Mouse (Mus musculus) megakaryocyte, embryonic 14.5 days (primary cell): ENCODE results near the gene Dnah11. TPM values are rescaled to one million over a fixed set of nuclear protein-coding genes. Genes with fewer than 3 reads are reported as not detected.
A peak's percentile ranks its signal among the peaks of the same experiment; 100 is the strongest.

Source experiments
- H3K27me3 ChIP-seq: replicated peaks from 2 replicates; pipeline ENCODE3; 2012; ENCODE audit warnings: inconsistent platforms
- H3K36me3 ChIP-seq: replicated peaks from 2 replicates; pipeline ENCODE3; 2012; ENCODE audit warnings: low read length, inconsistent platforms, mixed read lengths
- H3K4me1 ChIP-seq: 2 replicates; pipeline ENCODE4 v1.6.1; 2012; ENCODE audit warnings: inconsistent platforms
- H3K4me3 ChIP-seq: replicated peaks from 2 replicates; pipeline ENCODE3; 2012; ENCODE audit warnings: moderate library complexity, mild to moderate bottlenecking, inconsistent platforms
- H3K9me3 ChIP-seq: 2 replicates; pipeline ENCODE4 v1.6.1; 2012; ENCODE audit warnings: inconsistent platforms
- FLI1 ChIP-seq: IDR thresholded peaks from 2 replicates; pipeline ENCODE4 v1.6.1; 2012; ENCODE audit warnings: low read length, inconsistent platforms, mixed read lengths
- GATA1 ChIP-seq: IDR thresholded peaks from 3 replicates; pipeline ENCODE4 v1.6.1; 2012; ENCODE audit warnings: mixed read lengths, low read length, inconsistent platforms, borderline replicate concordance
- polyA plus RNA-seq: library from polyadenylated mRNA; stranded (reverse); fragments of >175 nt; gene quantifications from 2 replicates; pipeline ENCODE4 v1.2.3, GENCODE M21; 2012; ENCODE audit warnings: low replicate concordance; ENCODE audit not compliant: insufficient read depth

The Dnah11 gene
- polyA plus RNA-seq, 1 experiment, result 0.25 TPM

GRCm38 (mm10) chr12:118013872-118014271 lies 185.0 kb downstream of the Dnah11 start:
- no peak for TF ChIP-seq GATA1
- H3K4me3 ChIP-seq, result no peak overlapping the region
- H3K9me3 ChIP-seq, result no peaks in the 10 kb centered on the region
- peaks cover 16% of the 10 kb centered on the region for H3K4me1 ChIP-seq
- H3K36me3 ChIP-seq, result peaks cover 9% of the 10 kb centered on the region
- peaks cover 4% of the 10 kb centered on the region for H3K27me3 ChIP-seq

- Histone ChIP-seq H3K36me3 (peaks cover 4% of the 10 kb centered on the region), H3K4me3 (no peak overlapping the region), H3K9me3 (no peaks in the 10 kb centered on the region), H3K4me1 (peaks cover 8% of the 10 kb centered on the region), H3K27me3 (peaks cover 9% of the 10 kb centered on the region)
- TF ChIP-seq FLI1, result no peak
- no peak for TF ChIP-seq GATA1
These were observed 186.9 kb downstream of the Dnah11 start for GRCm38 (mm10) chr12:118011921-118012320.

- Histone ChIP-seq H3K9me3 (no peaks in the 10 kb centered on the region), H3K36me3 (no peaks in the 10 kb centered on the region), H3K27me3 (peaks cover 15% of the 10 kb centered on the region), H3K4me1 (peaks cover 32% of the 10 kb centered on the region), H3K4me3 (peak overlapping the region; percentile 72)
- TF ChIP-seq GATA1 (no peak), FLI1 (no peak)
These were observed 203.9 kb downstream of the Dnah11 start for GRCm38 (mm10) chr12:117994938-117995337.

- no peaks in the 10 kb centered on the region for H3K9me3 ChIP-seq
- TF ChIP-seq FLI1, result no peak
- no peak for TF ChIP-seq GATA1
These were observed 205.3 kb downstream of the Dnah11 start for GRCm38 (mm10) chr12:117993499-117993898.

GRCm38 (mm10) chr12:117989018-117989828 lies 209.6 kb downstream of the Dnah11 start:
- H3K4me1 ChIP-seq, result peaks cover 38% of the 10 kb centered on the region

More at GRCm38 (mm10) chr12:117993499-117993898, 205.3 kb downstream of the Dnah11 start:
- no peaks in the 10 kb centered on the region for H3K36me3 ChIP-seq
- peak overlapping the region; percentile 60 for H3K4me3 ChIP-seq
- peaks cover 12% of the 10 kb centered on the region for H3K27me3 ChIP-seq
- peaks cover 46% of the 10 kb centered on the region for H3K4me1 ChIP-seq

GRCm38 (mm10) chr12:117980315-117980714 lies 218.5 kb downstream of the Dnah11 start:
- H3K9me3 ChIP-seq, result no peaks in the 10 kb centered on the region
- no peaks in the 10 kb centered on the region for H3K36me3 ChIP-seq
- peaks cover 2% of the 10 kb centered on the region for H3K27me3 ChIP-seq
- no peak overlapping the region for H3K4me3 ChIP-seq
- no peak for TF ChIP-seq GATA1
- TF ChIP-seq FLI1, result no peak
- H3K4me1 ChIP-seq, result peaks cover 13% of the 10 kb centered on the region

More at GRCm38 (mm10) chr12:117989018-117989828, 209.6 kb downstream of the Dnah11 start:
- Histone ChIP-seq H3K36me3 (no peaks in the 10 kb centered on the region), H3K9me3 (no peaks in the 10 kb centered on the region), H3K4me3 (peak overlapping the region; percentile 44), H3K27me3 (peaks cover 11% of the 10 kb centered on the region)
- TF ChIP-seq GATA1 (no peak), FLI1 (no peak)

GRCm38 (mm10) chr12:117973712-117974111 lies 225.1 kb downstream of the Dnah11 start:
- H3K27me3 ChIP-seq, result no peaks in the 10 kb centered on the region
- H3K36me3 ChIP-seq, result no peaks in the 10 kb centered on the region
- no peak overlapping the region for H3K4me3 ChIP-seq
- no peaks in the 10 kb centered on the region for H3K9me3 ChIP-seq
- no peak for TF ChIP-seq GATA1
- no peak for TF ChIP-seq FLI1
- peaks cover 9% of the 10 kb centered on the region for H3K4me1 ChIP-seq

- no peaks in the 10 kb centered on the region for H3K9me3 ChIP-seq
- no peak for TF ChIP-seq GATA1
- no peak for TF ChIP-seq FLI1
These were observed 236.1 kb downstream of the Dnah11 start for GRCm38 (mm10) chr12:117962698-117963097.

GRCm38 (mm10) chr12:117959213-117959612 lies 239.6 kb downstream of the Dnah11 start:
- Histone ChIP-seq H3K4me1 (peaks cover 61% of the 10 kb centered on the region), H3K27me3 (peaks cover 6% of the 10 kb centered on the region), H3K9me3 (no peaks in the 10 kb centered on the region)

More at GRCm38 (mm10) chr12:117962698-117963097, 236.1 kb downstream of the Dnah11 start:
- Histone ChIP-seq H3K27me3 (no peaks in the 10 kb centered on the region), H3K4me3 (no peak overlapping the region), H3K4me1 (peaks cover 59% of the 10 kb centered on the region), H3K36me3 (peaks cover 10% of the 10 kb centered on the region)

More at GRCm38 (mm10) chr12:117959213-117959612, 239.6 kb downstream of the Dnah11 start:
- H3K36me3 ChIP-seq, result peaks cover 10% of the 10 kb centered on the region
- H3K4me3 ChIP-seq, result peak overlapping the region; percentile 67
- no peak for TF ChIP-seq FLI1
- TF ChIP-seq GATA1, result no peak
